Mouse (Mus musculus) heart, embryonic 13.5 days (tissue): ENCODE results near the gene Afap1. TPM values are rescaled to one million over a fixed set of nuclear protein-coding genes. Genes with fewer than 3 reads are reported as not detected.

Experiments
- ATAC-seq: fragments of 200-750 bp; cut with Nextera tagmentation; 2 replicates; pipeline ENCODE4 v1.8.0; 2017; ENCODE audit warnings: moderate TSS enrichment; ENCODE audit not compliant: insufficient number of reproducible peaks, low FRiP score, low TSS enrichment; ENCODE audit errors: extremely low read depth
- H3K27ac ChIP-seq: fragments of 300-500 bp; sonication (generic); replicated peaks from 2 replicates; pipeline ENCODE4 v1.5.1; 2015; ENCODE audit warnings: moderate library complexity, mild to moderate bottlenecking, inconsistent platforms
- H3K27me3 ChIP-seq: fragments of 300-500 bp; sonication (generic); replicated peaks from 2 replicates; pipeline ENCODE4 v1.6.1; 2015; ENCODE audit warnings: mild to moderate bottlenecking, inconsistent platforms
- H3K36me3 ChIP-seq: fragments of 300-500 bp; sonication (generic); 2 replicates; pipeline ENCODE4 v1.6.1; 2015; ENCODE audit warnings: mild to moderate bottlenecking, inconsistent platforms
- H3K4me1 ChIP-seq: fragments of 300-500 bp; sonication (generic); 2 replicates; pipeline ENCODE4 v1.6.1; 2015; ENCODE audit warnings: inconsistent platforms
- H3K4me2 ChIP-seq: fragments of 300-500 bp; sonication (generic); 2 replicates; pipeline ENCODE4 v1.6.1; 2015; ENCODE audit warnings: inconsistent platforms, mild to moderate bottlenecking, moderate library complexity
- H3K4me3 ChIP-seq: fragments of 300-500 bp; sonication (generic); 2 replicates; pipeline ENCODE4 v1.5.1; 2015; ENCODE audit warnings: moderate library complexity, mild to moderate bottlenecking, inconsistent platforms
- H3K9ac ChIP-seq: fragments of 300-500 bp; sonication (generic); 2 replicates; pipeline ENCODE4 v1.6.1; 2015; ENCODE audit warnings: inconsistent platforms, mild to moderate bottlenecking, moderate library complexity
- H3K9me3 ChIP-seq: fragments of 300-500 bp; sonication (generic); 2 replicates; pipeline ENCODE4 v1.6.1; 2016; ENCODE audit warnings: inconsistent platforms
- WGBS: fragments of 180-500 bp; shearing (Covaris S2); methylation state at CpG from one replicate; pipeline ENCODE4 v1.1.7; 2015; ENCODE audit warnings: mixed read lengths; 5-methylcytosine and 5-hydroxymethylcytosine counted together
- polyA plus RNA-seq: library from polyadenylated mRNA; unstranded; fragments of >200 nt; fragmentation: Nextera tagmentation; extraction: Ambion mirVana; gene quantifications from 2 replicates; pipeline ENCODE4 v1.2.1, GENCODE M21; 2015

Gene Afap1
- polyA plus RNA-seq, 1 experiment from 2014 or later, result 26.9 TPM

DNA sequence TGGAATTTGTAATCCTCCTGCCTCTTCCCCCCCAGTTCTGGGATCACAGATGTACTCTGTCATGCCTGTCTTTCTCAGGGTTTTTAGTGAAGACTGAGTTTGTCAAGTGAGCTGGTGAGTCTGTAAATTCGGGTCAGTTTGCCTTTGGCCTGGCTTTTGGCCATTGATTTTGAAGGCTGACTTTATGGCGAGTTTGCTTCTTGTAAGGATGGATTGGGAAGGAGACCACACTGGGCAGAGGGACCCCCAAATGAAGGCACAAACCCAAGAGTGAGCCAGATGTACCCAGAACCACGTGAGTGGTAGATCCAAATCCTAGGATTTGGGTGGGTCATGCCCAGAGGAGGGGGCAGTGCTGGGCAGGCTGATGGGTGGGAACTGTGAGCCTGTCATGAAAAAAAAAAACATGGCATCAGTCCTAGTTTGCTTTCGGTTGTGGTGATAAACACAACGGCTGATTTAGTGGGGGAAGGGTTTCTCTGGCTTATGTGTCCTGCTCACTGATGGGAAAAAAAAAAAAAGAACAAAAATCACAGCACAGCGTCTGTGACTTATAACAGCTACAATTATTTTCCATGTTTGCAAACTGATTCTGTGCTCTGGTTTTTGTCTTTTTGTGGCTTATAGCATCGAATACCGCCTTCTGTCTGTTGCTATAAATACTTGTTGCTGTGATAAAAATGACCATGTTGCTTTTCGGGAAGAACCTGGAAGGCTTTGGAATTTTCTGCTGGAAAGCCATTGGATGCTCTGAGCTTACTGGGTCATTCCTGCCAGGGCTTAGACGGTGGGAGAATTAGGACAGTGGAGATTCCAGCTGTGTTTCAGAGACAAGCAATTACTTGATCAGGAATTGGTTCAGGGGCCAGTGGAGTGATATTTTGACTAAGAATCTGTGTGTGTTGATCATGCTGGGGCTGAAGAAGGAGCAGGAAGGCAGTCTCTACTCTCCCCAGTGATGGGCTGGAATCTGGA is 45.4 kb downstream of the Afap1 start:
- peak overlapping the region; percentile 87 for H3K27ac ChIP-seq
- ATAC-seq, result peak; percentile 44; the same call in 1 of the 2 replicates
- H3K9ac ChIP-seq, result peak overlapping the region; percentile 58
- peak overlapping the region; percentile 42 for H3K4me2 ChIP-seq
- H3K36me3 ChIP-seq, result peaks cover 22% of the 10 kb centered on the region
- no peaks in the 10 kb centered on the region for H3K27me3 ChIP-seq
- no peaks in the 10 kb centered on the region for H3K9me3 ChIP-seq
- H3K4me1 ChIP-seq, result peaks cover 87% of the 10 kb centered on the region
- H3K4me3 ChIP-seq, result no peak overlapping the region
- WGBS, result 29% methylated on average over 10 of the region's 10 CpGs

DNA sequence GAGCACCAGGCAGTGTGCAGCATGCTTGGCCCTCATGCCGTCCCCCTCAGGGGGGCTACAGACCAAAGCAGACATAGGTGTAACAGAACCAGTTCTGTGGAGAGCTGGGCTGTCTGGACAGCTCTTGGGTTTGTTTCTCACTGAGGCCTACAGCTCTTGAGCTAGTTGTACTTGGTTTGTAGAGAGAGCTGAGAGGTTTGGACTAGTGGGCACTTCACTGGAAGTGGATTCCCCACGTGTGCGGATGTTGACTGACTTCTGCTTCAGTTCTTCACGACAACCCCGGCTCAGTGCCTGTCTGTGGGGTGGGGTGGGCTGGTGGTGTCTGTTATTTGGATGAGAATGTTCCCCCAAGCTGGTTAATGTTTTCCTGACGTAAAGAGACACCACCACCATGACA is 46.8 kb downstream of the Afap1 start:
- Histone ChIP-seq H3K36me3 (peaks cover 36% of the 10 kb centered on the region), H3K4me2 (no peak overlapping the region), H3K27ac (peak overlapping the region; percentile 45; the same call in 1 of the 2 replicates), H3K4me1 (peaks cover 85% of the 10 kb centered on the region), H3K9me3 (no peaks in the 10 kb centered on the region), H3K9ac (0 out of 2 replicates have a peak overlapping the region, but pooled peaks have one; percentile 24), H3K27me3 (no peaks in the 10 kb centered on the region), H3K4me3 (no peak overlapping the region)
- ATAC-seq, result no peak
- 71% methylated on average over 6 of the region's 6 CpGs for WGBS

GRCm38 (mm10) chr5:35943541-35943940 is 50.4 kb downstream of the Afap1 start:
- Histone ChIP-seq H3K27me3 (no peaks in the 10 kb centered on the region), H3K36me3 (peaks cover 50% of the 10 kb centered on the region), H3K9me3 (no peaks in the 10 kb centered on the region), H3K27ac (peak overlapping the region; percentile 74), H3K4me1 (peaks cover 94% of the 10 kb centered on the region), H3K4me3 (no peak overlapping the region), H3K4me2 (no peak overlapping the region), H3K9ac (peak overlapping the region; percentile 50)
- 52% methylated on average over 5 of the region's 5 CpGs for WGBS
- ATAC-seq, result no peak

GRCm38 (mm10) chr5:35946841-35947240 is 53.7 kb downstream of the Afap1 start:
- Histone ChIP-seq H3K27ac (peak overlapping the region; percentile 59), H3K27me3 (no peaks in the 10 kb centered on the region), H3K4me1 (peaks cover 65% of the 10 kb centered on the region), H3K9ac (0 out of 2 replicates have a peak overlapping the region, but pooled peaks have one; percentile 48), H3K4me3 (no peak overlapping the region), H3K4me2 (no peak overlapping the region), H3K9me3 (no peaks in the 10 kb centered on the region), H3K36me3 (peaks cover 82% of the 10 kb centered on the region)
- 32% methylated on average over 2 of the region's 2 CpGs for WGBS
- ATAC-seq, result no peak

DNA sequence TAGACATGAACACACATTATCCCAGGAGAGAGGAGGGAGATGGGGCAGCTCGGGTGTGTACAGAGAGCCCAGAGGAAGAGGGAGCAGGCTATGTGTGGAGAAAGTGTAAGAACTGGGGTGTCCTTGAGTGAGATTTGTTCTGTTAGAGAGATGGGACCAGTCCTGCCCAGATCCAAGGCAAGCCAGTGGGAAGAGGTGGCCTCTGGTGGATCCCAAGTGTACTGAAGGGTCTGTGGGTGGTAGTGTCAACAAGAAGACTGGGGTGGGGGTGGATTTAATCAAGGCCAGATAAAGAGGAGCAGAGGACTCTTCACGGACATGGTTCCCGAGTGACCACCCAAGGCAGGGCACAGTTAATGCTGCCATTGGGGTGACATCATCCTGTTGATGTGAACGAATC is 54.3 kb downstream of the Afap1 start:
- H3K36me3 ChIP-seq, result peaks cover 88% of the 10 kb centered on the region
- H3K27ac ChIP-seq, result peak overlapping the region; percentile 59
- no peaks in the 10 kb centered on the region for H3K9me3 ChIP-seq
- H3K27me3 ChIP-seq, result no peaks in the 10 kb centered on the region
- no peak overlapping the region for H3K4me2 ChIP-seq
- no peak for ATAC-seq
- peaks cover 59% of the 10 kb centered on the region for H3K4me1 ChIP-seq
- peak overlapping the region; percentile 28; the same call in 1 of the 2 replicates for H3K9ac ChIP-seq
- H3K4me3 ChIP-seq, result no peak overlapping the region
- 37% methylated on average over 4 of the region's 4 CpGs for WGBS

GRCm38 (mm10) chr5:35948225-35948975 is 55.3 kb downstream of the Afap1 start:
- no peak overlapping the region for H3K4me3 ChIP-seq
- no peak overlapping the region for H3K9ac ChIP-seq
- H3K36me3 ChIP-seq, result peaks cover 92% of the 10 kb centered on the region
- no peak overlapping the region for H3K4me2 ChIP-seq
- peaks cover 50% of the 10 kb centered on the region for H3K4me1 ChIP-seq
- ATAC-seq, result no peak
- H3K27me3 ChIP-seq, result no peaks in the 10 kb centered on the region
- H3K9me3 ChIP-seq, result no peaks in the 10 kb centered on the region
- 63% methylated on average over 15 of the region's 15 CpGs for WGBS
- H3K27ac ChIP-seq, result peak overlapping the region; percentile 64

DNA sequence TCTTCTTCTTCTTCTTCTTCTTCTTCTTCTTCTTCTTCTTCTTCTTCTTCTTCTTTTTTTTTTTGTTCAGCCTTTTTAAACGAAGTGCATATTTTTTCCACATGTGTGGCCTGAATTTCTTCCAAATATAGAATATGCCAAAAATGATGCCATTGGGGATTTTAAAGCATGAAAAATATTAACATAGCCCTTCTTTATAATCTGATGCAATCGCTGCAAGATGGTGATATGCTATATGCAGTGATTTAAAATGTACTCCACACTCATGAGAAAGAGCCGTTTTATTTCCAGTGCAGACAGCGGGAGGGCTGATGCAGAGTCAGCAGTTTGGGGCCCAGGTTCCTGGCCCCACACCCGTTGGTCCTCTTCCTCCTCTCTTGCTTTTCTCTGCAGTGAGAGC is 55.9 kb downstream of the Afap1 start:
- no peak for ATAC-seq
- H3K9ac ChIP-seq, result no peak overlapping the region
- no peaks in the 10 kb centered on the region for H3K27me3 ChIP-seq
- peaks cover 43% of the 10 kb centered on the region for H3K4me1 ChIP-seq
- H3K27ac ChIP-seq, result no peak overlapping the region
- H3K36me3 ChIP-seq, result peaks cover 92% of the 10 kb centered on the region
- 70% methylated on average over 5 of the region's 5 CpGs for WGBS
- no peaks in the 10 kb centered on the region for H3K9me3 ChIP-seq
- H3K4me2 ChIP-seq, result no peak overlapping the region
- H3K4me3 ChIP-seq, result no peak overlapping the region

DNA sequence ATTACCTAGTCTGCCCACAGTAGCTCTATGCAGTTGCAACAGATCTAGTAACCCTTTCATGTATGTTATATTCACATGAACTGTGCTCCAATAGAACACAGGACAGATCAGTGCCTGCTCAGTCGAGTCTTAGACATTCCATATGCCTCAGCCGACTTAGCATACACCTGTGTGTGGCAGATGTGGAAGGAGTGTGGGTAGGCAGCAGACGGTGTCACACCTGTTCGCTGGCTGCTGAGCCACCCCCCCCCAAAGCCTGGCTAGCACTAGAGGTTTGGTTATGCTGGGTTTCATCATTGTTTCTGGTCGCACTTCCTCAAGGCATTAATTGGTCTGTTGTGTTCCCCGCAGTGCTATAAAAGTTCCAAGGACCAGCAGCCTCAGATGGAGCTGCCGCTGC is 57.4 kb downstream of the Afap1 start:
- H3K27ac ChIP-seq, result no peak overlapping the region
- peaks cover 32% of the 10 kb centered on the region for H3K4me1 ChIP-seq
- no peaks in the 10 kb centered on the region for H3K27me3 ChIP-seq
- 83% methylated on average over 7 of the region's 7 CpGs for WGBS
- no peak overlapping the region for H3K4me2 ChIP-seq
- no peak overlapping the region for H3K9ac ChIP-seq
- peaks cover 92% of the 10 kb centered on the region for H3K36me3 ChIP-seq
- no peak overlapping the region for H3K4me3 ChIP-seq
- H3K9me3 ChIP-seq, result no peaks in the 10 kb centered on the region
- no peak for ATAC-seq

GRCm38 (mm10) chr5:35954055-35954718 is 61.1 kb downstream of the Afap1 start:
- H3K27ac ChIP-seq, result 0 out of 2 replicates have a peak overlapping the region, but pooled peaks have one; percentile 33
- H3K9me3 ChIP-seq, result no peaks in the 10 kb centered on the region
- H3K36me3 ChIP-seq, result peaks cover 96% of the 10 kb centered on the region

DNA sequence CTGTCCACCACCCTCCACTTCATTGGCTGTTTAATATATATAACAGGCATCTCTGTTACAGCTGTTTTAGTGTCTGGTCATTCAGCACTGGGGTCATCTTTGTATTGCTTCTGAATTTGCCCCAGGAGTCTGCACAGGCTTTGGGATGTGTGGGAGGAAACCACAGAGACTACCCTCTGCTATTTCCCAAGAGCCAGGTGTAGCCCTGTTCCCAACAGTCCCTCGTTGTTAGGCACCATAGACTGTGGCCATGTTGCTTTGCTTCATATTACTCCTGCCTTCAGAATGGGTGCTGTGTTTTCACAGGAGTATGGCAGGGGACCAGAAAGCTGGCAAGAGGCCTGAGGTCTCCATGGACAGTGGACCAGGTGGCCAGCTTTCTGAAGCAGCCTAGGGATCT is 63.1 kb downstream of the Afap1 start:
- peaks cover 88% of the 10 kb centered on the region for H3K36me3 ChIP-seq
- no peak overlapping the region for H3K27ac ChIP-seq

More at GRCm38 (mm10) chr5:35954055-35954718, 61.1 kb downstream of the Afap1 start:
- Histone ChIP-seq H3K4me1 (no peaks in the 10 kb centered on the region), H3K4me2 (no peak overlapping the region), H3K9ac (no peak overlapping the region), H3K27me3 (no peaks in the 10 kb centered on the region), H3K4me3 (no peak overlapping the region)
- ATAC-seq, result no peak
- 65% methylated on average over 12 of the region's 12 CpGs for WGBS

GRCm38 (mm10) chr5:35958681-35959080 is 65.6 kb downstream of the Afap1 start:
- ATAC-seq, result no peak
- WGBS, result 81% methylated on average over 2 of the region's 2 CpGs
- Histone ChIP-seq H3K27me3 (no peaks in the 10 kb centered on the region), H3K4me1 (peaks cover 22% of the 10 kb centered on the region), H3K4me3 (no peak overlapping the region), H3K27ac (no peak overlapping the region), H3K36me3 (peaks cover 89% of the 10 kb centered on the region), H3K9ac (no peak overlapping the region), H3K9me3 (no peaks in the 10 kb centered on the region), H3K4me2 (no peak overlapping the region)

More for the DNA sequence above, 63.1 kb downstream of the Afap1 start:
- Histone ChIP-seq H3K4me3 (no peak overlapping the region), H3K27me3 (no peaks in the 10 kb centered on the region), H3K4me1 (peaks cover 10% of the 10 kb centered on the region), H3K9me3 (no peaks in the 10 kb centered on the region), H3K9ac (no peak overlapping the region), H3K4me2 (no peak overlapping the region)
- ATAC-seq, result no peak
- WGBS, result 84% methylated on average over 1 of the region's 1 CpGs
